Mouse (Mus musculus): ENCODE measurements around the gene Ier5l.

The Ier5l gene

DNA sequence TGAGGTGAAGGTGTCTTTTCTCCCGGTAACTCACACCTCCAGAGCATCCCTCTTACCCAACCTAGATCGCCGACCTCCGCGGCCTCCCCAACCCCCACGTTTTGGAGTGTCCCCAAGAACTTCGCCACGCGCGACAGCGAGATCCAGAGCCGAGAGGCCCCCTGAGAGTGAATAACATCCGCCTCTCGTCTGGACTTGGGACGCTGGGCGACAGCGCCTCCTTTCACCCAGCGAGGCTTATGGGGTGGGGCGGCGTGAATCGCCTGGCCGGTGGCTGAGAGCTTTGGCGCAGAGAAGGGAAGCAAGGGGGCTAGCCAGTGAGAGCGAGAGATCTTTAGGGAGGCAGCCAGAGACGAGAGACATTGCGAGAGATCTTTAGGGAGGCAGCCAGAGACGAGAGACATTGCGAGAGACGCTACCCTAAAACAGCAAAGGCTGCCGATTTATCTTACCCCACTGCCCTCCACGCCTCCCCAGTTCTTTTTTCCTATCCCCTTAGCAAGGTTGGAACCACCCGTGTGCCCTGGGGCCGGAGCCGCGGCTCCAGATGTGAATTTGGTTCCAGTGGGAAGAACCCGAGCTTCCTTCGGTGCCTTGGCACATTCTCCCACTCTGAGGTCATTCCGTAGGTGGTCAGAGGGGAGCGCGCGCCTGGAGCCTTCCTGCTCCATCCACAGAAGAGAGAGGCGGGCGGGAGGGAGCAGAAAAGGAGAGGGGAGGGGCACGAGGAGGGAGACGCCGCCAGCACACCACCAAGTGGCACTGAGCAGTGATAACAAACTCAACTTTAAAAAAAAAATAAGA, 3.7 kb downstream of the Ier5l start:
- DNase-seq: peak; percentile 72

DNA sequence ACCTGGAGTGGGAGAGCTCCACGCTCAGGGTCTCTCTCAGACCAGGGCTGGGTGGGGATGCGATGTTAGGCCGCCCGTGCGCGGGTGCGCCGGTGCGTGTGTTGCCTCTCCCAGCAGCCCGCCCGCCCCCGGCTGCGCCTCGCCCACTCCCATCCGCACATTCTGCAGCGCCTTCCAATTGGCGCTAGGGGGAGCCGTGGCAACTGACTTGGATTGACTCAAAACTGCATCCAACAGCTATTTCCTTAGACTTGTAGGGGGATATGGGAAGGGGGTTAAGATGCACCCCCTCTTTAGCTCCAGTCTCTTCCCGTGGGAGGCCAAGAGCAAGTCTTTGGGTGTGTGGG, 4.2 kb downstream of the Ier5l start:
- DNase-seq: peak; percentile 67

DNA sequence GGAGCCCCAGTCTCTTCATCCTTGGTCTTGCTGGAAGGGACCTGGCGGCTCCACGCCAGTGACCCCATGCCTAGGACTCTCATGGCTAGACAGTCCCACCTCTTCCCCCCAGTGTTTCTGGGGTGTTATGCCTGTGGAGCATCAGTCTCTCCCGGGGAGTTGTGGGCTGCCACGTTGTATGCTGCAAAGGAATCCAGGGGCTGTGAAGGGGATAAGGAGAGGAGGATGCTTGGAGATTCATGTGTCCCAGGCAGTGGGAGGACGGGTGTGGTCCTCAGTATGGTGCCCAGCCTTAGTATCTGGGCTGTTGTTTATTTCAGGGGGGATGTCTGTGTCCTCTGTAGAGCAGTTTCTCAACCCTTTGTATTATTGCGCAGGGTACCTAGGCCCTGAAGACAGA, 5.0 kb downstream of the Ier5l start:
- no peak for DNase-seq

GRCm38 (mm10) chr2:30466787-30467186, 7.2 kb downstream of the Ier5l start:
- DNase-seq: no peak

DNA sequence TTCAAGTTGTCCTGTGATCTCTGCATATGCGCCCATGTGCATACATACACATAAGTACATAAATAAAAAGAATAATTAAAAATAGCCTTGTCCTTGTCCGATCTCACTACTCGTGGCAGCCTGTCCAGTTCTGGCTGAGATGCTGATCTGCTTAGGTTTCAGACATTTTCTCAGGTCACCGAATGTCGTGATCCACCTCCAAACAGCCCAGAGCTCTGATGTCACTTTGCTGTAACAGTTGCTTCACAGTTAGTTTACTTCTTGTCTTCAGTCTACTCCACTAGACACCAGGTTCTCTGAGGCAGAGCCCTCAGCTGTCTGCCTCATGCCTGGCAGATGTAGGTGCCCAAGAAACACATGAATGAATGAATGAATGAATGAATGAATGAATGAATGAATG, 9.6 kb downstream of the Ier5l start:
- DNase-seq: no peak

DNA sequence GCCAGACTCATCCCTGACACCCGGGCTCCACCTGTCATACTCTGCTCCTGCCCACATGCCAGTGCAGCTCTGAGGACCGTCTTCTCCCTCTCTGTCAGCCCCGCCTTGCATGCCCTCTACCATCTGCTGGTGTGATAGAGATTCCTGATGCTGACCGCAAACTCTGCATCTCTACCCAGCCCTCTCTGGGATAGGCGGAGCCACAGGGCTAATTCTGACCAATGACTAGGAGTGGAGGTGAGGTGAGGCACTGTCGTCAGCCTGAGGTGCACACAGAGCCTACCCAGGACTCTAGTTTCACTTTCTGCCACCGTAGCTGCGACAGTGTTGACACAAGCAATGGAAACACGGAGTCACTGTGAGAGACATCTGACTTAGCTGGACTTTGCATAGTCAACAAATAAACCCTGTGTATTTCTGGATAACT, 10.1 kb downstream of the Ier5l start:
- DNase-seq: peak; percentile 89

DNA sequence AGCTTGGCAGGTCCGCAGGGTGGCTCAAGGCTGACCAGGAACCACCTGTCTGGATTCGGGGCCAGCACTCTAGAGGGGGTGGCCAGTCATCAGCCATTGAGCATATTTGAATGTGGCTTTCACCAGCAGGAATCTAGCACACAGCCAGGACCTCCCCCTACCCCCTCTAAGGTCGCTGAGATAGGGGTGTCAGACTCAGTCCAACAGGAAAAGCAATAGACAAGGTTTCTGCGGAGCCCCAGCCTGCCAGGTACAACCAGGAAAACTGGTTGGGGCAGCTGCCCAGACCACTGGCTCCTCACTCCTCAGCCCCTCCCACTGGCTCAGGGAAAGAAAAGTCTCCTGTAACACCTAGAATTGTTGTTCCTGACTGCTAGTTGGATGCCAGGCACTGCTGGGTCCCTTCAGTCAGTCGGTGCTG, 10.7 kb downstream of the Ier5l start:
- DNase-seq: peak; percentile 59

- DNase-seq: peak; percentile 9
These were observed 14.8 kb downstream of the Ier5l start for GRCm38 (mm10) chr2:30459241-30459640.

DNA sequence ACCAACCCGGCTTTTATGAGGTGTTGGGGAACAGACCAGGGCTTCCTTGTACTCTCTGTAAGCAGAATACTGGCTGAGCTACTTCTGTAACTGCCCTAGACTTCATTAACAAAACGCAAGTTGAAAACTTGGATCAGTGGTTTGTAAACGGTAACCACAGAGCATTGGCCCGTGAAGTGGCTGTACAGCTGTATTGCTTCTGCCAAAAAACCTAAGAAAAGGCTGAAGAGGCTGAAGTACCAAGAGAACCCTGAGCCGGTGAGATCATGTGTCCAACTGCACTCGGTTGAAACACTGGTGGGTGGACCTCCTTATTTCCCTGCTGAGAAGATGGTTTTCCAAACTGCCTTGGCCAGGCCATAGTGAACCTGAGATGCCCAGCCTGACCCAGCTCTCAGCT, 15.7 kb downstream of the Ier5l start:
- DNase-seq: no peak

- DNase-seq: no peak
These were observed 17.7 kb downstream of the Ier5l start for GRCm38 (mm10) chr2:30456104-30456980.

DNA sequence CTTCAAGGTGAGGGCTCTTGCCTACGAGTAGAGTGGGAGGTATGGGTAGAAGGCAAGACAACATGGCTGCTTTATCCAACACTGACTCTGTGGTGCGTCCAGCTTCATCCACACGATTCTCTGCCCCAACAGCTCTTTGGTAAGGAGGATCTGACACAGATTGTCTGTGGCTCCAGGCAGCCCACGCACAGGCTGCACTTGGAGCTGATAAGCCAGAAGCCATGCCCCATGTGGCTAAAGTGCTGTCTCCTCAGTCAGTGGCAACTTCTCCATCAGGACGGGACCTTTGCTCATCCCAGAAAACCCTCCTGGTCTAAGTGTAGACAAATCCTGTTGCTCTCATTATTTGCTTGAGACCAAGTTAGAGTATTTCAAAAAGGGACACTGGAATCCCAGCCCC, 19.4 kb downstream of the Ier5l start:
- DNase-seq: no peak

GRCm38 (mm10) chr2:30453570-30453969, 20.4 kb downstream of the Ier5l start:
- DNase-seq: no peak

DNA sequence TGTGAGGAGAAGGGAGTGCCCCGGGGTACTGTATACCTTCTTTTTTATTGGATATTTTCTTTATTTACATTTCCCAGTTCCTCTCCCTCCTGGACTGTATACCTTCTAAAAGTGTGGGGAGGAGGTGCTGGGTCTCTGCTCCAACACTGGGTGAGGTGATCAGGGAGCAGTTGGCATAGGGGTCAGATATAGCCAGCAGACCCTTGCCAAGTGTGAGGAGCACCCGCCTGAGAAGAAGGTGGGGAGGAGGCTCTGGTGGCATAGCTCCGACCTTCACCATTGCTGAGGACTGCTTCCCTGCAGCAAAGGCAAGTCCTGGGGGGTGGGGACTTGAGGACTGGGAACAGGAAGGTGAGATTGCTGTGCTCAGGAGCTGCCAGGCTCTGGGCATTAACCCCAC, 22.5 kb downstream of the Ier5l start:
- DNase-seq: no peak

DNA sequence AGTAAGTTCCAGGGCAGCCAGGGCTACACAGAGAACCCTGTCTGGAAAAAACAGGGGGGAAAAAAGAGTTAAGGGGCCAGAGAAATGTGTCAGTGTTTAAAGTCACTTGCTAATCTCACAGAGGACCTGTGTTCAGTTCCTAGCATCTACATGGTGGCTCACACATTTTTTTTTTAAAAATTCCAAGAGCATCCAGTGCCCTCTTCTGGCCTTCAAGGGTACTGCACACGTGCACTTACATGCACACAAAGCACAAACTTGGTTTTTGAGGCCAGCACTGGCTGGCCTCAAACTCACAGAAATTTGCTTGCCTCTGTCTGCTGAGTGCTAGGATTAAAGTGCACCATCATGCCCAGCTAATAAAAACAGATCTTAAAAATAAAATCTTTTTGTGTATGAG, 23.5 kb downstream of the Ier5l start:
- DNase-seq: no peak

GRCm38 (mm10) chr2:30448371-30448770, 25.6 kb downstream of the Ier5l start:
- DNase-seq: no peak

DNA sequence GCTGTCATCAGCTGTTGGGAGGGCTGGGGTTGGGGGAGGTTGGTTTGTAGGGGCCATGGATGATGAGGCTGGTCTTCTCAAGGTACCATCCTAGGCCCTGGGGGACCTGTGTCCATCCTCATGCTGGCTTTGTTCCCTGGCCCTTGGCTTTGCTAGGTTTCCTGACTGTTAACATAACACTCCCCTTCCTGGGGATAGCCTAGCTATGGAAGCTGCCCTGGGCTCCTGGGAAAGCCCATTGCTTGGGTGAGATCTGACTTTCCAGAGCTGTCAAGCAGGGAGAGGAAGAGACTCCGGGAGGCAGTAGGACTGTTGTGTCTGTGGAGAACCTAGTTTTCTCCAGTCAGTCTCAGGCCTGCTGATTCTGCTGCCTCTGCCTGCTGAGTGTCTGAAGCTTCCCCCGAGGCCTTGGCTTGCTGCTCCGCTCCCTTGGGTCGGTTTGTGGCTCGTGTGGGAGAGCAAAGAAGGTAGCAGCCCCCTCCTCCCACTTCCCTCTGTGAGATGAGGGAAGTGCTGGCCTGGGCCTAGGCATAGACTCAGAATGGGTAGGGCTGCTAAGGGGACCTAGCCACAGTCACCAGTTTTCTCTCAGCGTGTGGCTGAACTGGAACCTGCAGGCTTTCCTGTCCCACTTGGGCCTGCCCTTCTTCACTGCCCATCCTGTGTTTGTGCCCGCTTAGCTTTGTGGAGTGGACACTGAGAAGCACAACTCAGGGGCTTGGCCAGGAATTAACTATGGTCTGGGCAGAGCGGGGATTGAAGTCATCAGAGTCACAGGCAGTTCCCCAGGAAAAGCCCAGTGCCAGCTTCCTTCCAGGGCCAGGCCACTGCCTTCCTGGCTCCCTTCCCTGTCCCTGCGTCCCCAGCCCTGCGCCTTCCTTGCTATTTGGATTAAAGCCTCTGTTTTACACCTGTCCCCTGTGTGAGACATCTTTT, 26.9 kb downstream of the Ier5l start:
- peak; percentile 70 for DNase-seq

DNA sequence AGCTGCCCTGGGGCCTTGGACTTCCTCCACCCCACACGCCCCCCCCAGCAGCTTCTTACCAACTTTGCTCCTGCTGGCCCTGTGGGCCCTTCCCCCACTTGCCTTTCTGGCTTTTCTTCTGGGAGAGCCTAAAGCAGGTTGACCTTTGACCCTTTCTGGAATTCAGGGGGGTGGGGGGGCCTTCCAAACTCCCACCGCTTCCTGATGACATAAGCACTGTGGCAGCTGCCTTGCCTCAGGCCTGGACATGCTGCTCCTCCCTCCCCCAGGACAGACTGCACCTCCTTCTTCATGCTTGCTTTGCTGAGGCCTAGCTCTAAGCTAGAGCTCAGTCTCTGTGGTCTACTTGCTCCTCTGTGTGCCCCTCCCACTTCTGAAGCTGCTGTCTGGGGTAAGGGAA, 28.7 kb downstream of the Ier5l start:
- DNase-seq: no peak

- DNase-seq: no peak
These were observed 29.6 kb downstream of the Ier5l start for GRCm38 (mm10) chr2:30444450-30444849.

GRCm38 (mm10) chr2:30444006-30444405, 30.0 kb downstream of the Ier5l start:
- DNase-seq: no peak

DNA sequence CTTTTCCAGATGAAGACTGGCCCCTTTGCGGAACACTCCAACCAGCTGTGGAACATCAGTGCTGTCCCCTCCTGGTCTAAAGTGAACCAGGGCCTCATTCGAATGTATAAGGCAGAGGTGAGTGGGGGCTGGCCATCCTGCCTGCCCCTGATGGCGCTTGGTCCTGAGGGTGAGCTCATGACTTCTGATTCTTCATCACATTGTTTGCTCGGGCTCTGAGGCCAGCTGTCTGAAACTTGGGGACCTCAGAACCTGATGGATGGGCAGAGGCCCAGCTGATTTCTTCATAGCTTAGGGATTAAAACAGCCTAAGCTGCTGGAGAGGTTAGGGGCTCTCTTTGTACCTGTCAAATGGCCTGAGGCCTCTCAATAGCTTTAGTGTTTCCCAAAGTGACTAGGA, 30.7 kb downstream of the Ier5l start:
- no peak for DNase-seq

GRCm38 (mm10) chr2:30442498-30442890, 31.5 kb downstream of the Ier5l start:
- DNase-seq: no peak

GRCm38 (mm10) chr2:30441518-30442497, 32.2 kb downstream of the Ier5l start:
- peak; percentile 67 for DNase-seq
